Mouse (Mus musculus): ENCODE data around the gene Egflam.

DNA sequence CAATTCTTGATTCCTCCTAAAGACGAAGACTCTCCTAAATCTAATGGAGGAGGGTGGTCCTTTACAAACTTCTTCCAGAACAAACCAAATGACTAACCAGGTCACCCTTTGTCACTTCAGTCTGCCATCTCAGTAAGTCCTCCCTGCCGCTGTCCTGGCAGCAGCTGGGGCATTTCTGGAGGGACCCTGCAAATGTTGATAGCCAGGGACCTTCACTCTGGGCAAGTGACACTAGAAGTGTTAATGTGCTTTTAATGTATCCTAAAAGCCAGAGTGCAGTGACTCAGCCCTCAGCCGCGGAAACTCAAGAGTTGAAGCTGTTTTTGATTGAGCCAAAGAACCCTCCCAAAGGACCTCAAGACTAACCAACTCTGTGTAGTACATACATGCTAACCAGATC, 207.1 kb downstream of the Egflam start:
- TF ChIP-seq CTCF (IDR thresholded peaks at IDR 0.05; ENCODE audit: insufficient read depth, low read length) = no peak
- TF ChIP-seq POLR2A (IDR thresholded peaks at IDR 0.05; ENCODE audit: borderline replicate concordance, extremely low read depth, low read depth, low read length) = no peak
